Mouse (Mus musculus): Measurements from ENCODE around the gene Smim15. TPM values are rescaled to one million over a fixed set of nuclear protein-coding genes. Genes with fewer than 3 reads are reported as not detected.

The Smim15 gene
- polyA plus RNA-seq, 1 experiment from 2014 or later, result 52.9 TPM

DNA sequence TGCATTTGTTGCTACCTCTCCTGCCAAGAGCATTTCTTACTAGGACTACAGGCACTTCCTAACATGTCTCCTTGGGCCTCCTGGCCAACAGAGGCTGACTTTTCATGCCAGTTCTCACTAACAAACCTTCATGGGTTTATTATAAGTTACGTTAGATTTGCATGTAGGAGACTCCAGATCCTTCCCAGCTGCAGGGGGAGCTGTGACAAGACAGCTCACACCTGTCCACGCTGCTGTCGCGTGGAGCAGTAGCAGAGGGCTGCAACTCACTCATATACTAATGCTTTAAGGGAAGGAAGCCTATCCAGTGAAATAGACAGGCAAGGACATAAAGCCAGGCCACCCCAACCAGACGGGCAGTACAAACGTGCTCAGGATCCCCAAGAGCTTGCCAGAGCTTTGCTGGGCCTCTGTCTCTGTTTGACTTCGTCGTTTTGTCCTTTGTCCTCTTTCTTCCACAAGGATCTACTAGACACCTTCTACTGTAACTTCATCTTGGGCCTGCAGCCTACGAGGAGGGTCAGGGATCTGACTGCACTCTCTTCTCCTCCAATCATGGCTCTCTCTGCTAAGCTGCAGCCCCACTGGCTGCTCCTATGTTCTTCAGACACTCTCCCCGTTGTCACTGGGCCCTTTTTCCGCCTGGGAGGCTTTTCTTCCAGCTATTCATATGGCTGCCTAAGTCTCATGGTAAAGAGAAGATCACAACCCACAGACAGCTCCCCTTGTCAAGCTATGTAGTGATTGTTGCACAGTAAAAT lies 19.3 kb downstream of the Smim15 start:
- Histone ChIP-seq H3K4me2 (replicated peaks) (no peak overlapping the region), H3K9ac (no peak overlapping the region), H3K36me3 (no peaks in the 10 kb centered on the region), H3K4me3 (no peak overlapping the region), H3K9me3 (no peaks in the 10 kb centered on the region), H3K27ac (no peak overlapping the region), H3K4me1 (0 out of 2 replicates have a peak, but pooled peaks cover 5% of the 10 kb centered on the region), H3K27me3 (no peaks in the 10 kb centered on the region)
- 81% methylated on average over 11 of the region's 11 CpGs for WGBS
- ATAC-seq (ENCODE audit: low FRiP score, low read depth), result no peak

DNA sequence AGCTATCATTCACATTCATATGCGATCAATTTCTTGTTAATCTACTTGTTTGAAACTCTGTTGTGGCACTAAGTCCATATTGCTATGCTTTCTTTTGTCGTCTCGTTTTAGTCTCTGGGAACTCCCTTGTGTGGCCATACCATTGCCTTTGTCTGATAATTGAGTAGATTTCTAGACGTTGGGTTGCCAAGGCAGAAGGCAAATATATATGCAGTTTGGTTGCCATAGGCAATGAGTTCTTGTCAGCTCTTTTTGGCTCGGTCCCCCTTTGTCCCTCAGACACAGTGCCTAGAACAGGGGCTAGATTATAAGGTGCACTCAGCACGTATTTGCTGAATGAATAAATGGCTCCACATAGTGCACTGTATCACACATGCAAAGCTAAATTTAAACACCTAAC lies 20.1 kb downstream of the Smim15 start:
- H3K4me3 ChIP-seq, result no peak overlapping the region
- H3K4me1 ChIP-seq, result 0 out of 2 replicates have a peak, but pooled peaks cover 5% of the 10 kb centered on the region
- WGBS, result 85% methylated on average over 6 of the region's 6 CpGs
- no peak overlapping the region for H3K27ac ChIP-seq
- no peaks in the 10 kb centered on the region for H3K9me3 ChIP-seq
- H3K27me3 ChIP-seq, result no peaks in the 10 kb centered on the region
- no peak overlapping the region for H3K9ac ChIP-seq
- H3K36me3 ChIP-seq, result no peaks in the 10 kb centered on the region
- no peak for ATAC-seq (ENCODE audit: low FRiP score, low read depth)
- no peak overlapping the region for H3K4me2 ChIP-seq (replicated peaks)

DNA sequence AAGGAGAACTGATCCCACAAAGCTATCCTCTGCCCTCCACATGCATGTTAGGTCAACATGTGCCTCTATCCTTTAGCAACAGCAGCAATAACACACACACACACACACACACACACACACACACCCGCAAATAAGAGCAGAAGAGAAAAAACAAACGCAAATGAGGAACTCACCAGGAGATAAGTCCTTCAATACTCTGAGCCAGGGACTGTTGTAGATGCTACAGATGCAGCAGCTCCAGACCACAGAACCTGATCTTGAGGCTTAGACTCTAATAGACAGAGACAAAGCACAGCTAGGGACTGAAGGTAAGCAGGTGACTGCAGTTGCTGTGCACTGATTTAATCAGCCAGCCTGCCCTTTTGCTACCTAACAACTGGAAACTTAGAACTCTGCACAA lies 21.8 kb downstream of the Smim15 start:
- no peaks in the 10 kb centered on the region for H3K9me3 ChIP-seq
- no peak overlapping the region for H3K27ac ChIP-seq
- no peaks in the 10 kb centered on the region for H3K36me3 ChIP-seq
- no peaks in the 10 kb centered on the region for H3K4me1 ChIP-seq
- H3K4me2 ChIP-seq (replicated peaks), result no peak overlapping the region
- H3K27me3 ChIP-seq, result no peaks in the 10 kb centered on the region
- 72% methylated on average over 2 of the region's 2 CpGs for WGBS
- ATAC-seq (ENCODE audit: low FRiP score, low read depth), result no peak
- no peak overlapping the region for H3K4me3 ChIP-seq
- no peak overlapping the region for H3K9ac ChIP-seq

DNA sequence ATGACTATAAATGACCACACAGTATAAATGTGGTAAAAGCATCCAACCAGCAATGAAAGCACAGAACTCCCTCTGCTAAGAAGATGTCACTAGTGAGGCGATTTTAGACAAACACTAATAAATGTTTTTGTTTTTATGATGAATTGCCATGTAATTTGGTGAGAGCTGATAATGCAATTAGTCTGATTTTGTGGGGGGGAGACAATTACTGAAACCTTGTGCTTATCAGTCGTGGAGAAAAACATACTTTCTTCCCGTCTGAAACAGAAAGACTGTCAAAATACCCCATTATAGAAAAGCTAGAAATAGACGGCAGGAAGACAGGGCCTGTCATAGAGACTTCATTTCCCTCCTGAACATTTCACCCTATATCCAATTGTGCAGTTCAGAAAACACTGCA lies 24.9 kb downstream of the Smim15 start:
- Histone ChIP-seq H3K9me3 (no peaks in the 10 kb centered on the region), H3K27me3 (no peaks in the 10 kb centered on the region), H3K36me3 (no peaks in the 10 kb centered on the region), H3K4me3 (no peak overlapping the region), H3K9ac (no peak overlapping the region), H3K27ac (no peak overlapping the region), H3K4me1 (no peaks in the 10 kb centered on the region), H3K4me2 (replicated peaks) (no peak overlapping the region)
- 78% methylated on average over 4 of the region's 4 CpGs for WGBS
- no peak for ATAC-seq (ENCODE audit: low FRiP score, low read depth)

DNA sequence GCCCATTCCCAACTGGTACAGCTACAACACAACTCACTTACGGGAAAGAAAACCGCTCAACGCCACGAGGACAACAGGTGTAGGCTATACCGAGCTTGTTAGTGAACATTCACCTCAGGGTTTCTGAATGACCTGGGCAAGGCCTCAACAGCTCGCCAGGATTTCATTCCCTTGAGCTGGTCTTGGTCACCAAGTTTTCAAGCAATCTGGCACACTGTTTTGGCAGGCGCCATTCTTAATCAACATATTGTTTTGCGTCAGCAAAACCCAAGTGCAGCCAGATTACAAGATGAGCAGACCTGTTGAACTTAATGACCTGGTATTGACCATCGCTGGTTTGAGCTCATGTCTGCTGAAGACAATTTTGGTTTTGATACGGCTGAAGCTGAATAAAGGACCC lies 25.9 kb downstream of the Smim15 start:
- Histone ChIP-seq H3K27ac (no peak overlapping the region), H3K27me3 (no peaks in the 10 kb centered on the region), H3K9me3 (no peaks in the 10 kb centered on the region), H3K4me3 (no peak overlapping the region), H3K4me2 (replicated peaks) (no peak overlapping the region), H3K36me3 (no peaks in the 10 kb centered on the region), H3K9ac (no peak overlapping the region), H3K4me1 (no peaks in the 10 kb centered on the region)
- 97% methylated on average over 10 of the region's 10 CpGs for WGBS
- no peak for ATAC-seq (ENCODE audit: low FRiP score, low read depth)

DNA sequence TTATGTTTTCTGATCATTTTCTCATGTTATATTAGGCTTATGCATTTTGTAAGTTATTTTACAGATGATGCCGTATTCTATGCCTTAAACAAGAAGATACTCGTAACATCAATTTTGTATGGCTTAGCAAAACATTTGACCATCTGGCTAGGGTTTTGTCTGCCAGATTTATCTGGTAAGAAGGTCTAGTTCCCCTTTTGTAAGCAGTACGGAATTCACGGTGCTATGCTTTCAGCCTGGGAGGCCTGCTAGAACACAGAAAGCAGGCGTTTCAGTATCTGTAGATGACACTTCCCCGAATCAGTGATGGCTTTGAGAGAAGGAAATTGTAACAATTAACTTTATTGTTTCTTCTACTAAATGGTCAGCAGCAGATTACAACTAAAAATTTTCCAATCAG lies 33.2 kb downstream of the Smim15 start:
- peaks cover 9% of the 10 kb centered on the region; the same call in 1 of the 2 replicates for H3K4me1 ChIP-seq
- H3K27ac ChIP-seq, result no peak overlapping the region
- WGBS, result 83% methylated on average over 6 of the region's 6 CpGs
- H3K4me3 ChIP-seq, result no peak overlapping the region
- H3K9ac ChIP-seq, result no peak overlapping the region
- H3K4me2 ChIP-seq (replicated peaks), result no peak overlapping the region
- H3K27me3 ChIP-seq, result no peaks in the 10 kb centered on the region
- no peak for ATAC-seq (ENCODE audit: low FRiP score, low read depth)
- no peaks in the 10 kb centered on the region for H3K9me3 ChIP-seq
- no peaks in the 10 kb centered on the region for H3K36me3 ChIP-seq

DNA sequence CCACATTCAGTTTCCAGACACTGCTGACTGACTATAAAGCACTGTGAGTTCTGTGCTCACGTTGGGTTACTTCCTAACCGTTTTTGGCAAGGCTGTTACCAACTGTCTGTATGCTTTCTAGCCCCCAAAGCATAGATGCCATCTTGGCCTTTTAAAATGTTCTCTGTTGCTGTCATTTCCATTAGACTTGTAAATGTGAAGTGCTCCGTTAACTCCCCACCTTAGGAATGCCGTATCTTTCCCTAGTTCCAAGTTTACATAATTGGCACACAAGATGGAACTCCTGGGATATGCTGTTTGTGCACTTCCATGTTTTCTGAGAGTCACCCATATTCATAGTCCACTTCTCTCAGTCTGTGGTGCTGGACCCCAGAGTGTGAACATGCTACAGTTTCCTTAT lies 33.7 kb downstream of the Smim15 start:
- Histone ChIP-seq H3K9me3 (no peaks in the 10 kb centered on the region), H3K27ac (no peak overlapping the region), H3K4me1 (peaks cover 9% of the 10 kb centered on the region; the same call in 1 of the 2 replicates), H3K27me3 (no peaks in the 10 kb centered on the region), H3K4me2 (replicated peaks) (no peak overlapping the region), H3K9ac (no peak overlapping the region), H3K4me3 (no peak overlapping the region), H3K36me3 (no peaks in the 10 kb centered on the region)
- WGBS, result 80% methylated on average over 4 of the region's 4 CpGs
- ATAC-seq (ENCODE audit: low FRiP score, low read depth), result no peak

DNA sequence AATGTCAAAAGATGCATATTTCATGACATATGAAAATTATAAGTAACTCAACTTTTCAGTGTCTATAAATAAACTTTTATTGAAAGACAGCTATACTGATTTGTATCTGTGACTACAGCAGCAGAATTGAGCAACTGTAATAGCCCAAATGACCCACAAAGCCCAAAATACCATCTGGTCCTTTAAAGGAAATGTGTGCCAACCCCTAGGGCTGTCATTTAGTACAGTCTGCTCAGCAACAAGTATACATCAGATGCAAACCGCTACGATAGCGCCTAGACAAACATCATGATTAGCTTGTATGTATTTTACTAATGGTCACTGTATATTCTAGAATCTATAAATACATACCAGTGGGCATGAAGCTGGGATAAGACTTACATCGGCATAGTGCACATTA lies 39.8 kb downstream of the Smim15 start:
- Histone ChIP-seq H3K9me3 (no peaks in the 10 kb centered on the region), H3K4me1 (peaks cover 6% of the 10 kb centered on the region; the same call in 1 of the 2 replicates), H3K9ac (no peak overlapping the region), H3K36me3 (no peaks in the 10 kb centered on the region), H3K27ac (no peak overlapping the region), H3K27me3 (no peaks in the 10 kb centered on the region), H3K4me2 (replicated peaks) (no peak overlapping the region), H3K4me3 (no peak overlapping the region)
- WGBS, result 91% methylated on average over 4 of the region's 4 CpGs
- no peak for ATAC-seq (ENCODE audit: low FRiP score, low read depth)

DNA sequence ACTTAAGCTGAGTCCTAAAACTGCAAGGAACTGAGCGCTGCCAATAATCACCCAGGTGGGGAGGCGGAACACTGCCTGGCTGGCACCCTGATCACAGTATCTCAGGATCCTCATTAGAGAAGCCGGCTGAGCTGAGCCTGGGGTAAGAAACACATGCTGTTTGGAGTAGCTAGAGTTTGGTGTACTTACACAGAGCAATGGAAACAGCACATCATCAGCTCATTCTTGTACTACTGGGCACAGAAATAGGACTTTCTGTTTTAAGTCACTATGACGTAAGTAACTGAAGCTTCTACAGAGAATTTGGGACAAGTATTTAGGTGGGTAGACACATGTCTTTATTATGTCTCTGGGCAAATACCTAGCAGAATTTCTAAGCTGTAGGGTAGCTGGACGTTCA lies 41.8 kb downstream of the Smim15 start:
- peaks cover 3% of the 10 kb centered on the region; the same call in 1 of the 2 replicates for H3K36me3 ChIP-seq
- no peaks in the 10 kb centered on the region for H3K4me1 ChIP-seq
- H3K4me2 ChIP-seq (replicated peaks), result no peak overlapping the region
- 77% methylated on average over 5 of the region's 5 CpGs for WGBS
- no peak overlapping the region for H3K27ac ChIP-seq
- H3K9ac ChIP-seq, result no peak overlapping the region
- H3K9me3 ChIP-seq, result no peaks in the 10 kb centered on the region
- no peaks in the 10 kb centered on the region for H3K27me3 ChIP-seq
- no peak overlapping the region for H3K4me3 ChIP-seq
- no peak for ATAC-seq (ENCODE audit: low FRiP score, low read depth)

DNA sequence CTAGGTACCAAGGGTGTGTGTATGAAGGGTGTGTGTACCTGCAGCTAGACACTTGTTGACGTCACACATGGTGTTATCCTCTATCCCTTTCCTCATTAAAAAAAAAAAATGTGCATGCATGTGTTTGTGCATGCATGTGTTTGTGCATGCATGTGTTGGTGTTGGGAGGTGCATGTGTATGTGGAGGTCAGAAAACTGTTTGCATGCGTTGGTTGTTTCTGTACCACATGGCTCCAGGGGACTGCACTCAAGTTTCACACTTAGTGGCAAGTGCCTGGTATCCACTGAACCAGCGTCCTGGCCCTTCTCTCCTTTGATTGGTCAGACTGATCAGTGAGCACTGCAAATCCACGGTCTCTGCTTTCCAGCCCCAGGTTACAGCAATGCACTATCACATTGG lies 42.5 kb downstream of the Smim15 start:
- peaks cover 3% of the 10 kb centered on the region; the same call in 1 of the 2 replicates for H3K36me3 ChIP-seq
- no peaks in the 10 kb centered on the region for H3K27me3 ChIP-seq
- no peaks in the 10 kb centered on the region for H3K9me3 ChIP-seq
- 54% methylated on average over 4 of the region's 4 CpGs for WGBS
- no peak overlapping the region for H3K9ac ChIP-seq
- H3K4me1 ChIP-seq, result no peaks in the 10 kb centered on the region
- H3K4me2 ChIP-seq (replicated peaks), result no peak overlapping the region
- H3K27ac ChIP-seq, result no peak overlapping the region
- no peak for ATAC-seq (ENCODE audit: low FRiP score, low read depth)
- H3K4me3 ChIP-seq, result no peak overlapping the region

DNA sequence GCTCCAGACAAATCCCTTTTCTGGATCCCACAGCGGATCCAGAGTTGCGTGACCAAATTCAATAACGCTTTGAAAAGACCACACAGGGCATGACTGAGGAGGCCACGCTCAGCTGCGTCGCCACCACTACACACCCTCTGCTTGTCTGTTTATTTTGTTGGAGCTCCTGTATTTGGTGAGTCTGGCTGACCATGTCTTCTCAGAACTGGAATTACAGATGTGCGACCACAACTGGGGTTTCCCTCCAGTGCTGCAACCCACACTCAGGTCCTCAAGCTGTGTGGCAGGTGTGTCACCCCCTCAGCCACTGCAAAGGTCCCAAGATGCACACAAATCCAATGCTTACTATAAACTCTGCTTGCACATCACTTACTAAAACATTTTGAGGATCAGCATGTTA lies 48.0 kb downstream of the Smim15 start:
- WGBS, result 90% methylated on average over 7 of the region's 7 CpGs
- Histone ChIP-seq H3K9me3 (no peaks in the 10 kb centered on the region), H3K9ac (no peak overlapping the region), H3K27ac (no peak overlapping the region), H3K4me1 (peaks cover 4% of the 10 kb centered on the region; the same call in 1 of the 2 replicates), H3K36me3 (peaks cover 3% of the 10 kb centered on the region; the same call in 1 of the 2 replicates), H3K4me2 (replicated peaks) (no peak overlapping the region), H3K27me3 (no peaks in the 10 kb centered on the region), H3K4me3 (no peak overlapping the region)
- ATAC-seq (ENCODE audit: low FRiP score, low read depth), result no peak

DNA sequence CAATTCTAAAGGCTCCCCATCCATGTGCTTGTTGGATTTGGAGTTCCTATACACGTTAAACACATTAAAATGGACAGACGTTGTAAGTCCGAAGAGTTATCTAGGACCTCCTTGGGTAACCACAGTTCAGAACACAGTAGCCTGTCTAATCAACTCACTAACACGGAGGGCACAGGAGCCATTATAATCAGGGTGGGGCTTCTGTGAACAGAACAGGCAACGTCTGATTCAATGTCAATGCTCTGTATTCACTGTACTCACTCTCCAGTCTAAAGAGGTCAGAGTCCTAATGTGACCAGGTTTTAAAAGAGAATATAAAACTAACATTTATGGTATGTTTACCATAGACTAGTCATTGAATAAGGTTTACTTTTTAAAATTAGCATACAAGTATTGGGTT lies 50.4 kb downstream of the Smim15 start:
- Histone ChIP-seq H3K4me1 (peaks cover 4% of the 10 kb centered on the region; the same call in 1 of the 2 replicates), H3K9me3 (no peaks in the 10 kb centered on the region), H3K27me3 (no peaks in the 10 kb centered on the region), H3K27ac (no peak overlapping the region), H3K36me3 (peaks cover 3% of the 10 kb centered on the region; the same call in 1 of the 2 replicates), H3K9ac (no peak overlapping the region), H3K4me2 (replicated peaks) (no peak overlapping the region), H3K4me3 (no peak overlapping the region)
- no peak for ATAC-seq (ENCODE audit: low FRiP score, low read depth)
- 92% methylated on average over 5 of the region's 5 CpGs for WGBS

DNA sequence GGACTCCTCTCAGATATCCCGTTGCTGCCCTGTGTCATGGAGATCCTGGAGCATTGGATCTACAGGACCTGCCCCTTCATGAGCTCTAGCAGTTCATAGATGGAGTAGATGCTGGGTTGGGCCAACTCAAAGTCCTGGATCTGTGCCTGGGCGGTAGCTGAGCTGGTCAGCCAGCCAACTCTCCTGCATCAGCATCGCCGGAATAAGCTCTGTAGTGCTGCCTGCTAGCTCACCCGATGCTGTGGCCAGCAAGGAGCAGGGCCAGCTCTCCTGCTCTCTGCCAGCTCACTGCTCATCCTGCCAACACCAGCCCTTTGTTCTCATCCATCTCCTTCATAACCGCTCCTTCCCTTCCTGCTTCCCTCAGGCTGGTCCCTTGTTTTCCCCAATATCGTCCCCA lies 51.4 kb downstream of the Smim15 start:
- no peak for ATAC-seq (ENCODE audit: low FRiP score, low read depth)
- Histone ChIP-seq H3K4me1 (peaks cover 7% of the 10 kb centered on the region; the same call in 1 of the 2 replicates), H3K36me3 (no peaks in the 10 kb centered on the region), H3K4me2 (replicated peaks) (no peak overlapping the region), H3K27ac (no peak overlapping the region), H3K9me3 (no peaks in the 10 kb centered on the region), H3K9ac (no peak overlapping the region), H3K27me3 (no peaks in the 10 kb centered on the region), H3K4me3 (no peak overlapping the region)
- 90% methylated on average over 7 of the region's 7 CpGs for WGBS

Data from limb, embryonic 13.5 days (tissue).